Mouse (Mus musculus) hindbrain, embryonic 12.5 days (tissue): ENCODE measurements at regions not wholly inside any gene's neighbourhood (a gene's known extent, or its start where the extent isn't known, plus 50 kb on each side); places are given as distances from the start of the nearest gene placed in this dataset.

Experiments used
- ATAC-seq: fragments of 200-750 bp; cut with Nextera tagmentation; 2 replicates; pipeline ENCODE4 v1.8.0; 2017; ENCODE audit warnings: moderate TSS enrichment; ENCODE audit not compliant: low FRiP score
- H3K27ac ChIP-seq: fragments of 300-500 bp; sonication (generic); 2 replicates; pipeline ENCODE4 v1.5.1; 2016; ENCODE audit warnings: mild to moderate bottlenecking
- H3K27me3 ChIP-seq: fragments of 300-500 bp; sonication (generic); 2 replicates; pipeline ENCODE4 v1.6.1; 2016; ENCODE audit warnings: mild to moderate bottlenecking
- H3K36me3 ChIP-seq: fragments of 300-500 bp; sonication (generic); 2 replicates; pipeline ENCODE4 v1.6.1; 2016; ENCODE audit warnings: mild to moderate bottlenecking
- H3K4me1 ChIP-seq: fragments of 300-500 bp; sonication (generic); 2 replicates; pipeline ENCODE4 v1.6.1; 2016
- H3K4me2 ChIP-seq: fragments of 300-500 bp; sonication (generic); replicated peaks from 2 replicates; pipeline ENCODE4 v1.6.1; 2016; ENCODE audit warnings: mild to moderate bottlenecking
- H3K4me3 ChIP-seq: fragments of 300-500 bp; sonication (generic); 2 replicates; pipeline ENCODE4 v1.5.1; 2016; ENCODE audit warnings: mild to moderate bottlenecking
- H3K9ac ChIP-seq: fragments of 300-500 bp; sonication (generic); 2 replicates; pipeline ENCODE4 v1.6.1; 2016; ENCODE audit warnings: mild to moderate bottlenecking, moderate library complexity
- H3K9me3 ChIP-seq: fragments of 300-500 bp; sonication (generic); replicated peaks from 2 replicates; pipeline ENCODE4 v1.6.1; 2016; ENCODE audit warnings: mild to moderate bottlenecking
- WGBS: fragments of 180-500 bp; shearing (Covaris S2); methylation state at CpG from one replicate; pipeline ENCODE4 v1.1.7; 2016; 5-methylcytosine and 5-hydroxymethylcytosine counted together

- Histone ChIP-seq H3K9ac (no peak overlapping the region), H3K27ac (no peak overlapping the region), H3K4me2 (no peak overlapping the region), H3K4me1 (no peaks in the 10 kb centered on the region), H3K36me3 (no peaks in the 10 kb centered on the region), H3K27me3 (peaks cover 69% of the 10 kb centered on the region), H3K9me3 (no peaks in the 10 kb centered on the region), H3K4me3 (no peak overlapping the region)
- ATAC-seq, result no peak
- 72% methylated on average over 3 of the region's 3 CpGs for WGBS
Observed at GRCm38 (mm10) chrX:99531154-99531553, 60.1 kb upstream of the Pja1 start.

GRCm38 (mm10) chrX:99530511-99530910 is 59.4 kb upstream of the Pja1 start:
- Histone ChIP-seq H3K36me3 (no peaks in the 10 kb centered on the region), H3K9me3 (no peaks in the 10 kb centered on the region), H3K4me2 (no peak overlapping the region), H3K9ac (no peak overlapping the region), H3K27ac (no peak overlapping the region), H3K27me3 (peaks cover 68% of the 10 kb centered on the region), H3K4me1 (no peaks in the 10 kb centered on the region), H3K4me3 (no peak overlapping the region)
- 70% methylated on average over 7 of the region's 7 CpGs for WGBS
- no peak for ATAC-seq

DNA sequence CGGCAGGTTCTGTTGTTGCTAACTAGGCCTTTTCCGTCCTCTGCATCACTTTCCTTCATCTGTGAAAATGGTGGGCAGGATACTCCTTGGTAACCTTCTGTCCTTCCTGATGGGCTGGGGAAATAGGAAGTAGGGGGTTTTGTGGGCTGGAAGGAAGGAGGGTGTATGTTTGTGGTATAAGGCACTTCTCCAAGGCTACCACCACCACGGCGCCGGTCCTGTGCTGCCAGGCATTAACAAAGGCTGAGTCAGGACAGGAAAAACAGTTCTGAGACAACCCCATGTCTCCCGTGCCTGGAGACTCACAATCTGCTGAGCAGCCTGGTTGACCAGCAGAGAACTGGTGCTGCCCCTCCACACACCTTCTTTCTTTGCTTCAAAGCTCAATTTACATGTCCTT is 52.2 kb upstream of the Pja1 start:
- Histone ChIP-seq H3K9ac (no peak overlapping the region), H3K27ac (no peak overlapping the region), H3K9me3 (no peaks in the 10 kb centered on the region), H3K4me1 (peaks cover 10% of the 10 kb centered on the region; the same call in 1 of the 2 replicates), H3K36me3 (no peaks in the 10 kb centered on the region), H3K4me2 (no peak overlapping the region), H3K4me3 (no peak overlapping the region), H3K27me3 (peaks cover 63% of the 10 kb centered on the region)
- no peak for ATAC-seq
- WGBS, result 38% methylated on average over 6 of the region's 6 CpGs

DNA sequence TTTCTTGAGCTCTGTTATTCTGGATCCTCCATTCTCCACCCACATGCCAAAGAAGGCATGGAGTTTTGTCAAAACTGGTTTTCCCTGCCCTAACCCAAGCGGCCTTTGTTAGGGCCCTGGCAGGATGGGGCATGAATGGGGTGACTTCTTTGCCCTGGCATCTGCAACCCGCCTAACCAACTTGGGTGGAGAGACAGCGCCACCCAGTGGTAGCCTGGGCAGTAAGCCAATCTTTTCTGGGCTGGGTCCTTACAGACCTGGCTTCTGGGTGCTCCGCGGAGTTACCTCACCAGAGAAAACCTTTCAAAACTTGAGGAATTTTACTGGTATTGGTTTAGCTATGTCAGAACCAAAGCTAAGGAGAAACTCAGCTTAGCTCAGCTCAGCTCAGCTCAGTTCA is 51.8 kb upstream of the Pja1 start:
- H3K27ac ChIP-seq, result 0 out of 2 replicates have a peak overlapping the region, but pooled peaks have one; percentile 35

DNA sequence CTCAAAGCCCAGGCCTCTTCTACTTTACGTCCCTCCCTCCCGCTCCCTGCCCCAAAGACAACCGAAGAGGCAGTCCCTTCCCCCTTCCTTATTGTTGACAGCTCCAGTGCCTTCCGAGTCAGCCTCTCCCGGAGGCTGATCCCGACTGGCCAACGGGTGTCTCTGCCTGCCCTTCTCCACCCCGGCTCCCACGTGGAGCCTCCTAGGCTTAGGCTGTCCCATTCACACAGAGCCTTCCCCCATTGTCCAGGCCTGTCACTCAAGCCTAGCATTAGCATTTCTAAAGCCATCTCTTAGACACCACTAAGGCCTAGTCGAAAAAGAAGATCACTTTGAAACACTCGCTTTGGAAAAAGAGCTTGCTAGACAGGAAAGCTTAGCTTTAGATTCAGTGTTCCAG is 51.2 kb upstream of the Pja1 start:
- peak; percentile 93 for ATAC-seq
- WGBS, result 29% methylated on average over 11 of the region's 11 CpGs
- no peak overlapping the region for H3K9ac ChIP-seq
- no peak overlapping the region for H3K4me2 ChIP-seq
- H3K27ac ChIP-seq, result 0 out of 2 replicates have a peak overlapping the region, but pooled peaks have one; percentile 35
- H3K27me3 ChIP-seq, result peaks cover 59% of the 10 kb centered on the region
- no peak overlapping the region for H3K4me3 ChIP-seq
- H3K4me1 ChIP-seq, result peaks cover 17% of the 10 kb centered on the region
- no peaks in the 10 kb centered on the region for H3K36me3 ChIP-seq
- no peaks in the 10 kb centered on the region for H3K9me3 ChIP-seq

More for the DNA sequence above, 51.8 kb upstream of the Pja1 start:
- Histone ChIP-seq H3K27me3 (peaks cover 63% of the 10 kb centered on the region), H3K4me1 (peaks cover 15% of the 10 kb centered on the region; the same call in 1 of the 2 replicates), H3K36me3 (no peaks in the 10 kb centered on the region), H3K4me2 (no peak overlapping the region), H3K4me3 (no peak overlapping the region), H3K9me3 (no peaks in the 10 kb centered on the region), H3K9ac (no peak overlapping the region)
- peak; percentile 71 for ATAC-seq
- WGBS, result 18% methylated on average over 5 of the region's 5 CpGs

DNA sequence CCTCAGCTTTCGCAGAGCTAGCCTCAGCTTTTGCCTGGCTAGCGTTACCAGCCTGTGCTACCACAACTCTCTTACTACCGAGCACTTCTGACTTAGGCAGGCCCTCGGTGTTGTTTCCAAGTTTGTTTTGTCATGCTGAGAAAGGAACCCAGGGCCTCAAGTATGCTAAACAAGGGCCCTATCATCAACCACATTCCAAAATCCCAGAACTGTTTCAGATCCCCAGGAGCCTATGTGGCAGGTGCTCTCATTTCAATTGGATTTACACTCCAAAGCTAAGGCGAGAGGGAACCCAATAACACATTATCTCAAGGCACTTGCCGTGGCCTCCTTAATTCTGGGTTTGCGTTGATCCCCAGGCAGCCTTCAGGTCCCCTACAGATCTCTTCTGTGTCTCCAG is 50.8 kb upstream of the Pja1 start:
- no peak overlapping the region for H3K9ac ChIP-seq
- H3K4me2 ChIP-seq, result no peak overlapping the region
- no peaks in the 10 kb centered on the region for H3K9me3 ChIP-seq
- H3K4me1 ChIP-seq, result peaks cover 21% of the 10 kb centered on the region
- no peak for ATAC-seq
- H3K27me3 ChIP-seq, result peaks cover 63% of the 10 kb centered on the region
- 32% methylated on average over 7 of the region's 7 CpGs for WGBS
- H3K27ac ChIP-seq, result no peak overlapping the region; the same call in 1 of the 2 replicates
- no peak overlapping the region for H3K4me3 ChIP-seq
- H3K36me3 ChIP-seq, result no peaks in the 10 kb centered on the region
